Mouse (Mus musculus) spleen, adult 2 months (tissue): ENCODE measurements around the gene Cfap299. TPM values are rescaled to one million over a fixed set of nuclear protein-coding genes. Genes with fewer than 3 reads are reported as not detected.
"Not testable (repeated sequence)": the region's sequence is repeated elsewhere in the genome, so short reads cannot be mapped to it uniquely, and the experiment has no call there.

Experiments
- DNase-seq, 2 experiments: peaks; one replicate each; pipeline versions ENCODE4 v3.0.0 to v3.0.0-alpha.2; 2012 to 2021; ENCODE audit warnings: low spot score in 2 of 2, low read depth in 1 of 2
- H3K27ac ChIP-seq: fragments of 200-500 bp; 2 replicates; pipeline ENCODE4 v1.5.1; 2012; ENCODE audit warnings: low read length, inconsistent platforms; ENCODE audit not compliant: insufficient read depth
- H3K27me3 ChIP-seq: fragments of 200-500 bp; 2 replicates; pipeline ENCODE4 v1.6.1; 2012; ENCODE audit warnings: mild to moderate bottlenecking, moderate library complexity, low read length, inconsistent platforms; ENCODE audit not compliant: control insufficient read depth, insufficient read depth
- H3K36me3 ChIP-seq: fragments of 200-500 bp; 2 replicates; pipeline ENCODE4 v1.6.1; 2012; ENCODE audit warnings: mild to moderate bottlenecking, low read length, inconsistent platforms; ENCODE audit not compliant: control insufficient read depth, insufficient read depth
- H3K4me1 ChIP-seq: fragments of 200-500 bp; 2 replicates; pipeline ENCODE4 v1.6.1; 2011; ENCODE audit warnings: inconsistent platforms; ENCODE audit not compliant: control insufficient read depth, insufficient read depth, insufficient read length
- H3K4me3 ChIP-seq: fragments of 200-500 bp; 2 replicates; pipeline ENCODE4 v1.5.1; 2011; ENCODE audit warnings: mild to moderate bottlenecking, inconsistent platforms; ENCODE audit not compliant: insufficient read depth, insufficient read length; ENCODE audit errors: extremely low read depth
- CTCF ChIP-seq: fragments of 200-500 bp; IDR thresholded peaks from 2 replicates; pipeline ENCODE4 v1.5.1; 2011; ENCODE audit warnings: mild to moderate bottlenecking, inconsistent platforms; ENCODE audit not compliant: insufficient read depth, insufficient read length, insufficient replicate concordance; ENCODE audit errors: extremely low read depth
- POLR2A ChIP-seq: fragments of 200-500 bp; IDR thresholded peaks from 2 replicates; pipeline ENCODE4 v1.6.1; 2011; ENCODE audit warnings: low read depth, low read length, inconsistent platforms
- WGBS: fragments of 180-500 bp; shearing (Covaris S2); methylation state at CpG from one replicate; pipeline ENCODE4 v1.1.7; 2018; 5-methylcytosine and 5-hydroxymethylcytosine counted together
- polyA plus RNA-seq: library from polyadenylated mRNA; depleted of rRNA; stranded (reverse); fragments of >200 nt; gene quantifications from 2 replicates; pipeline ENCODE4 v1.2.3, GENCODE M21; 2012

Gene Cfap299
- polyA plus RNA-seq, 1 experiment: not detected

DNA sequence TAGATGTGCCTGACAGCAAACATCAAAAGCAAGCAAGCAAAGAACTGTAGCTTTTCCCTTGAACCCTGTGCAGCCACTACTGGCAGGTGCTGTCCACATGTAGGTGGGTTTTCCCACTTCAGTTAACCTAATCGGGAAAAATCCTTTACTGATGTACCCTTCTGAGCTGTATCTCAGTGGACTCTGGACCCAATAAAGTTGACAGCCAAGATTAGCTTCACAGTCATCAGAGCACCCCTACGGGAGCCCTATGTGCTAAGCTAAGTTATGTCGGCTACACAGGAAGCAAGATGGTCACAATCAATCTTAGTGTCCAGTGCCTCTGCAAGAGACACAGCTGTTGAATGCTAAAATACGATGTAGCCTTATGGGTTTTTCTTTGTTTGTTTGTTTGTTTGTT lies 29.0 kb upstream of the Cfap299 start:
- no peaks in the 10 kb centered on the region for H3K4me1 ChIP-seq
- H3K27ac ChIP-seq: no peak overlapping the region
- TF ChIP-seq POLR2A (no peak), CTCF (no peak)
- no peaks in the 10 kb centered on the region for H3K27me3 ChIP-seq
- 83% methylated on average over 4 of the region's 4 CpGs for WGBS
- H3K4me3 ChIP-seq: no peak overlapping the region
- no peaks in the 10 kb centered on the region for H3K36me3 ChIP-seq
- no peak for DNase-seq

DNA sequence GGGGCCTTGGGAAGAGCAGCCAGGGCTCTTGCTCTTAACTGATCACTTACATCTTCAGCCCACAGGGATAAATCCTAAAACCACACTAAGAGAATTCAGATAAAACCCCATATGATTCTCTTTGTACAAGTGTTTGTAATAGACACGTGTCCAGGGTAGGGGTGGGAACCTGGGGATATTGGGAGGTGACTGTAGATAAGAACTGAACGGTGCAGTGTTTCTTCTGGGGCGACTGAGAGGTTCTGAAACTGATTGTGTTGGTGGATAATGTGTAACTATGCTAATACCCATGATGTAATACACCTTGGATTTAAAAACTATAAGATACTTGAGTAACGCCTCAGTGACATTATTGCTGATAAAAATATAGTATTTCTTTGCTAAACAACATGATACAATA lies 23.4 kb upstream of the Cfap299 start:
- 88% methylated on average over 4 of the region's 4 CpGs for WGBS
- Histone ChIP-seq H3K4me1 (no peaks in the 10 kb centered on the region), H3K36me3 (no peaks in the 10 kb centered on the region), H3K27me3 (no peaks in the 10 kb centered on the region), H3K4me3 (no peak overlapping the region), H3K27ac (no peak overlapping the region)
- no peak for DNase-seq
- TF ChIP-seq POLR2A: no peak
- TF ChIP-seq CTCF: no peak

DNA sequence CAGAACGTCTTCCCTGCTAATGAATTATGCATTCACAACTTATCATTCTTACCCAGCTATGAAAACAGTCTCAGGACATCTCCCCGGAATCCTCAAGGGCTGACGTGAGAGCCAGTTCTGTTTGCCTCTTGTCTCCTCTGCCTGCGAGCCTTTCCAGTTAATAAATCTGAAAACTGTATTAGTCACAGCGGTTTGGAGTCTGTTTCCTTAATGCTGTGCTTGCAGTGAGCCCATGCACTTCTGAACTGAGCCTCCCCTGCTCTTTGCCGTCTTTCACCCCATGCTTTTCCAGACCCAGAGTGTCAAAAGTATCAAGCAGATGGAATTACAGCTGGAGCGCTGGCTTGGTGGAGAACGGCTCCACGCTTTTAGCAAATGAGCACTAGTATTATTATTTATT lies 22.6 kb upstream of the Cfap299 start:
- Histone ChIP-seq H3K27ac (no peak overlapping the region), H3K27me3 (no peaks in the 10 kb centered on the region), H3K4me1 (no peaks in the 10 kb centered on the region), H3K4me3 (no peak overlapping the region), H3K36me3 (no peaks in the 10 kb centered on the region)
- TF ChIP-seq CTCF (no peak), POLR2A (no peak)
- DNase-seq: no peak
- WGBS: 74% methylated on average over 9 of the region's 9 CpGs

DNA sequence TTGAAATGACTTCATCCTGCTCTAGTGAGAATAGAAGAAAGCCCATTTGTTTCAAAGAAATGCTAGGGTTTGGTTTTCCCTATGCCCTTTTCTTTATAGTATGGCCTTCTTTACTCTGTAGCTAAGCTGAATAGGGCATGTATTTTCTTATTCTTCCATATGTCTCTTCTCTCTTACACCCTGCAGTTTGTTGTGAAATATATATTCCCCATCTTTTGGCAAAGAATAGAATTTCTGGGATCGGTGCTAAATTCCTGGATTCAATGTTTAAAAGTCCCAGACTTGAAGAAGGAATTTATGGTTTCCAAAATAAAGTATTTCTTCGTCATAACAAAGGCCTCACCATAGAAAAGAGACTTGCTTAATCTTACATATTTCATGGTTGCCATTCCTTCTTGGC lies 2.5 kb upstream of the Cfap299 start:
- Histone ChIP-seq H3K27ac (no peak overlapping the region), H3K4me1 (no peaks in the 10 kb centered on the region; the same call in 1 of the 2 replicates), H3K36me3 (no peaks in the 10 kb centered on the region), H3K27me3 (no peaks in the 10 kb centered on the region), H3K4me3 (no peak overlapping the region)
- no peak for DNase-seq
- 78% methylated on average over 2 of the region's 2 CpGs for WGBS
- TF ChIP-seq CTCF (no peak), POLR2A (no peak)

DNA sequence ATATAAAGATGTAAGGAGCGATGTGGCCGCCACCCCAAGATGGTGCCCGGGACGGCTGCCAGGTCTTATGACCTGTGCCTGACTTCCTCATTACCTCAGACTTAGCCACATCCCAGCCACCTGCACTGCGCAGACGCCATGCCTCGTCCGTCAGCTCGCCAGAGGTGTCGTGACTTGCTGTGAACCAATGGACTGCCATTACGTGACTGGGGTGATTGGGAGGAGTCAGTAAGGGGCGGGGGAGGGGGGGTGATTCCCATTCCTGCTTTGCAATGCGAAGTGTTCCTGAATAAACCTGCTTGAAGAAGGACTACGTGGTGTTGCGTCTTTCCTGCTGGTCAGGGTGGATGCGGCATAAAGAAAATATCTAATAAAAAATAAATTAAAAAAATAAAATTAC lies 14.6 kb downstream of the Cfap299 start:
- 82% methylated on average over 16 of the region's 16 CpGs for WGBS
- not testable (repeated sequence) for H3K36me3 ChIP-seq, H3K4me1 ChIP-seq, DNase-seq, H3K27ac ChIP-seq, H3K4me3 ChIP-seq, H3K27me3 ChIP-seq

DNA sequence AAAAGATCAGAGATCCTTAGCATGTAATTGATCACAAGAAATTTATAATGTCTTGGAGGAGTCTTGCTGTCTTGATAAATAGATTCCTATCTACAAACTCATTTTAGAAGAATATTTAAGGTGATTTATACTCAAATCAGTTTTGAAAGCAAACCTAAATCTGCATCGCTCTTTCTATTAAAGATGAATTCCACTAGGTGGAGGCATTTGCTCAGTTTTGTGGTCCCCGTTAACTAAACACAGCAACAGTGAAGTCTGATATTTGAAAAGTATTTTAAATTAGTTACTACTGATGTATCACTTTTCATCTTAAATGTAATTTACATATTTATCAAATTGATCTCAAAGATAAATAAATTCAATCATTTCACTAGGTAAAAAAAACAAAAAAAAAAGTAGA lies 15.5 kb downstream of the Cfap299 start:
- no peak for DNase-seq
- Histone ChIP-seq H3K27ac (no peak overlapping the region), H3K4me3 (no peak overlapping the region), H3K4me1 (no peaks in the 10 kb centered on the region), H3K27me3 (no peaks in the 10 kb centered on the region), H3K36me3 (no peaks in the 10 kb centered on the region)
- WGBS: 59% methylated on average over 2 of the region's 2 CpGs
- TF ChIP-seq CTCF: no peak
- no peak for TF ChIP-seq POLR2A

DNA sequence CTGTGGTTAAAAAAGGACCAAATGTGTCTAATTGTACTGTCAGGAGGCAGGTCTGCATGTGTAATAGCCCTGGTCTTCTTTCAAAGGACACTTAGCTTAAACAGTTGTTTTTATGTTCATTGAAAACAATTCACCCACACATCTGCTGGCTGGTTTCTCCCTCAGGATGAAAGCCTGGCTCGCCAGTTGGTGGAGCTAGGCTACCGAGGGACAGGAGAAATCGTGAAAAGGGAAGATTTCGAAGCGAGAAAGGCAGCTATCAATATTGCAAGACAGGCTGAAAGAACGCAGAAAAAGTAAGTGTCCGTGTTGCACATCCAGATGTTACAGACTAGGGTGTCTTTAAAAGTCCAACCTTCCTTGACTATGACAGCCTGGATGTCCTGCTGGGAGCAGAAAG lies 17.0 kb downstream of the Cfap299 start:
- no peaks in the 10 kb centered on the region for H3K4me1 ChIP-seq
- 80% methylated on average over 7 of the region's 7 CpGs for WGBS
- H3K27me3 ChIP-seq: no peaks in the 10 kb centered on the region
- H3K4me3 ChIP-seq: no peak overlapping the region
- TF ChIP-seq POLR2A: no peak
- TF ChIP-seq CTCF: no peak
- H3K36me3 ChIP-seq: no peaks in the 10 kb centered on the region
- no peak for DNase-seq
- H3K27ac ChIP-seq: no peak overlapping the region

DNA sequence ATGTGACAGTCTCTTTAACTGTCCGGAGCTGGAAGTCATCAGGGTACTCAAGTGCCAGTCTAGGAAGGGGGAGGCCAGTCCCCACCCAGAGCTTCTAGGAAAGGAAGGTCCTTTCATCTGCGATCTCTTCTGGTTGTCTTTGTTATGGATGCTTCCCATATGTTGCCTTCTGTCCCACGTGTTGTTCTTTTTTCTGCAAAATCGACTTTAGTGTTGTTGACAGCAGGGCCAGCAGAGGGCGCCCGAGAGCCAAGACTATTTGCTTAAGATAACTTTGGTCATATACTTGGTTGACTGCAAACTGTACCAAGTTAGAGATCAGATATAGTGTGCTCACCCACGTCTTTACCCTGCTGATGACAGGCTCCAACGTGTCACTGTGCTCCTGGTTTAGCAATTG lies 19.5 kb downstream of the Cfap299 start:
- no peaks in the 10 kb centered on the region for H3K27me3 ChIP-seq
- H3K27ac ChIP-seq: no peak overlapping the region
- WGBS: 13% methylated on average over 8 of the region's 8 CpGs
- no peak overlapping the region for H3K4me3 ChIP-seq
- H3K4me1 ChIP-seq: no peaks in the 10 kb centered on the region
- no peaks in the 10 kb centered on the region for H3K36me3 ChIP-seq
- no peak for TF ChIP-seq POLR2A
- peak; percentile 53; the same call in 1 of the 2 replicates for TF ChIP-seq CTCF
- peak in 1 of 2 experiments; percentile 30 for DNase-seq
